Mouse (Mus musculus) CH12.LX (cell line): Measurements from ENCODE around the gene Erbin.

ENCODE experiments used
- CTCF ChIP-seq, 2 experiments: IDR thresholded peaks in 1 of 2; conservative IDR thresholded peaks in 1 of 2; 2 replicates each; pipeline ENCODE4 v1.5.1; 2011 to 2012; ENCODE audit warnings: low read depth in 2 of 2, low read length in 2 of 2, improper control_type of control experiment in 1 of 2, inconsistent platforms in 1 of 2, mild to moderate bottlenecking in 1 of 2, moderate library complexity in 1 of 2
- KAT2A ChIP-seq: IDR thresholded peaks from 2 replicates; pipeline ENCODE4 v1.6.1; 2012; ENCODE audit warnings: low read length, improper control_type of control experiment, inconsistent platforms; ENCODE audit not compliant: insufficient replicate concordance
- MAZ ChIP-seq: IDR thresholded peaks from 2 replicates; pipeline ENCODE4 v1.6.1; 2012; ENCODE audit warnings: low read depth, mild to moderate bottlenecking, inconsistent platforms, low read length, improper control_type of control experiment, moderate library complexity
- POLR2A ChIP-seq: IDR thresholded peaks from 2 replicates; pipeline ENCODE4 v1.6.1; 2011; ENCODE audit warnings: low read depth, mild to moderate bottlenecking, improper control_type of control experiment, low read length
- SIN3A ChIP-seq: IDR thresholded peaks from 2 replicates; pipeline ENCODE4 v1.6.1; 2012; ENCODE audit warnings: low read length, improper control_type of control experiment, inconsistent platforms
- TBP ChIP-seq: conservative IDR thresholded peaks from 2 replicates; pipeline ENCODE4 v1.6.1; 2011; ENCODE audit warnings: low read depth, low read length, improper control_type of control experiment
- USF1 ChIP-seq: IDR thresholded peaks from 2 replicates; pipeline ENCODE4 v1.6.1; 2014; ENCODE audit warnings: low read depth, mild to moderate bottlenecking, inconsistent platforms, low read length, improper control_type of control experiment
- ZNF384 ChIP-seq: IDR thresholded peaks from 2 replicates; pipeline ENCODE4 v1.6.1; 2012; ENCODE audit warnings: low read depth, low read length, improper control_type of control experiment, inconsistent platforms

GRCm38 (mm10) chr13:103914114-103914736, 6.1 kb downstream of the Erbin start:
- no peak for TF ChIP-seq TBP
- TF ChIP-seq SIN3A = no peak
- TF ChIP-seq POLR2A = no peak
- no peak for TF ChIP-seq CTCF (conservative IDR thresholded peaks at IDR 0.05 in 1 of 2, IDR thresholded peaks at IDR 0.05 in 1 of 2; ENCODE audit: low read depth in 2 of 2, low read length in 2 of 2)
- TF ChIP-seq USF1 = no peak
- TF ChIP-seq MAZ = no peak
- no peak for TF ChIP-seq ZNF384
- no peak for TF ChIP-seq KAT2A
